Mouse (Mus musculus): ENCODE measurements around the gene Gtf3c1. TPM values are rescaled to one million over a fixed set of nuclear protein-coding genes. Genes with fewer than 3 reads are reported as not detected.

Gene Gtf3c1
- total and polyA plus RNA-seq, 3 experiments: 23.7 to 36.1 TPM; not detected in 1

DNA sequence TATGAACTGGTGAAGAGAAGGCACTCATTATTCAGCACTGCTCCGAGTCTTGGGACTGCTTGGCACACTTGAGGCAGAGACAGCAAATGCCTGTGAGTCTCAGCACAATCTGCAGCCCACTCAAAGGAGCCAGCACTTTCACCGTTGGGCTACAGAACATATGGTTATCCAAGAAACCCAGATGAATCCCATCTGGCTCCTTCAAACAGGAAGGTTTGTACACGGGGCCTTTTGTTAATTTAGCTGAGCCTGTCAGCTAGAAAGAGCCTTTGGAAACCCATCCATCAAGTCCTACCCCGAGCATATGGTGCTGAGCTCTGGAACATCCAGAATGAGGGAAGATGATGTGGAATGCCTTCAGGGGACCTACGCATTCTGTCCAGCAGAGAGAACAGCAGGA lies 13.5 kb downstream of the Gtf3c1 start (continued):
- no peak for TF ChIP-seq POLR2AphosphoS2 (IDR thresholded peaks at IDR 0.05; ENCODE audit: low read length)
- no peak for TF ChIP-seq RAD21 (IDR thresholded peaks at IDR 0.05; ENCODE audit: low read depth, low read length)
- TF ChIP-seq POLR2A (IDR thresholded peaks at IDR 0.05; ENCODE audit: control insufficient read depth in 1 of 2, insufficient read depth in 1 of 2, low read depth in 1 of 2, low read length in 2 of 2, poor library complexity in 1 of 2): no peak
- TF ChIP-seq CHD2 (IDR thresholded peaks at IDR 0.05; ENCODE audit: low read length): no peak

- peaks cover 0 to 10% of the 10 kb centered on the region in 2 experiments; a peak in 2 of 4 replicates for H3K36me3 ChIP-seq (ENCODE audit: control insufficient read depth in 1 of 2, insufficient read depth in 2 of 2, low read length in 2 of 2)
- no peaks in the 10 kb centered on the region for H3K4me1 ChIP-seq (ENCODE audit: control insufficient read depth in 1 of 2, insufficient read depth in 2 of 2, low read length in 2 of 2)
- H3K9me3 ChIP-seq (replicated peaks; ENCODE audit: insufficient read depth, low read length): no peaks in the 10 kb centered on the region
- no peaks in the 10 kb centered on the region for H3K27me3 ChIP-seq (ENCODE audit: control insufficient read depth in 1 of 2, insufficient read depth in 2 of 2, low read length in 2 of 2)
- no peaks in the 10 kb centered on the region for H3K79me2 ChIP-seq (ENCODE audit: control insufficient read depth, insufficient read depth, low read length, poor library complexity)
- no peak for TF ChIP-seq MAFK (IDR thresholded peaks at IDR 0.05; ENCODE audit: borderline replicate concordance, low read depth, low read length)
- no peak for TF ChIP-seq MEF2A (IDR thresholded peaks at IDR 0.05; ENCODE audit: extremely low read depth, insufficient replicate concordance, low read depth, low read length, poor library complexity, severe bottlenecking)
- no peak overlapping the region for H3K4me3 ChIP-seq (ENCODE audit: control insufficient read depth in 1 of 2, insufficient read depth in 1 of 2, low read depth in 2 of 2, low read length in 2 of 2)
- H3K9ac ChIP-seq (ENCODE audit: control insufficient read depth, low read depth, low read length, poor library complexity, severe bottlenecking): no peak overlapping the region
- no peak for DNase-seq (ENCODE audit: low read depth, low spot score)
- no peak overlapping the region for H3K27ac ChIP-seq (ENCODE audit: control insufficient read depth, low read depth, low read length)
These were observed 17.1 kb downstream of the Gtf3c1 start for GRCm38 (mm10) chr7:125690516-125690915.

DNA sequence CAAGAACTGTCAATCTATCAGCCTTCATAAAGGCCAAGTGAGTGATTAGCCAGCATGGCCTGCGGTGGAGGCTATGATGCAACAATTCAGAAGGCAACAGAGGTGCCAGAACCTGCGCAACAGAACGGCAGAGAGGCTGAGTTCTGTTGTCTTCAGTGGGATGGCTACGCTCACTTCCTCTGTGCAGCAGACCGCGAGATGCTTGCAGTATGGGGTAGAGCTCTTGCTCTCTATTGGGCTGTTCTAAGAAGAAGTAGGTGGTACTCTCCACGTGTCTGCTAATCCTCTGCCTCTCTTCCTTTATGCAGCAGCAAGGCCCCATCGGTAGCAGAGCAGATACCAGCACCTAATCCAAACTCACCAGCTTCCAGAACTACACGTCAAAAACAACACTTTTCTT lies 27.6 kb downstream of the Gtf3c1 start:
- H3K36me3 ChIP-seq (ENCODE audit: control insufficient read depth in 1 of 2, insufficient read depth in 2 of 2, low read length in 2 of 2): peaks cover 0 to 15% of the 10 kb centered on the region in 2 experiments; a peak in 2 of 4 replicates
- TF ChIP-seq TCF12 (IDR thresholded peaks at IDR 0.05; ENCODE audit: low read depth, low read length) (no peak), CHD2 (IDR thresholded peaks at IDR 0.05; ENCODE audit: low read length) (no peak), ETS1 (IDR thresholded peaks at IDR 0.05; ENCODE audit: low read depth, low read length) (no peak), E2F4 (IDR thresholded peaks at IDR 0.05; ENCODE audit: borderline replicate concordance, low read depth, low read length) (no peak), ELF1 (IDR thresholded peaks at IDR 0.05; ENCODE audit: low read depth, low read length) (no peak), MEF2A (IDR thresholded peaks at IDR 0.05; ENCODE audit: extremely low read depth, insufficient replicate concordance, low read depth, low read length, poor library complexity, severe bottlenecking) (no peak), POLR2AphosphoS5 (IDR thresholded peaks at IDR 0.05; ENCODE audit: borderline replicate concordance, low read depth, low read length) (no peak), CTCF (IDR thresholded peaks at IDR 0.05 in 2 of 3, conservative IDR thresholded peaks at IDR 0.05 in 1 of 3; ENCODE audit: control insufficient read depth in 1 of 3, insufficient read depth in 1 of 3, low read depth in 2 of 3, low read length in 3 of 3, poor library complexity in 1 of 3, severe bottlenecking in 1 of 3) (no peak), ZKSCAN1 (IDR thresholded peaks at IDR 0.05; ENCODE audit: low read depth, low read length) (no peak), POLR2AphosphoS2 (IDR thresholded peaks at IDR 0.05; ENCODE audit: low read length) (no peak), POLR2A (IDR thresholded peaks at IDR 0.05; ENCODE audit: control insufficient read depth in 1 of 2, insufficient read depth in 1 of 2, low read depth in 1 of 2, low read length in 2 of 2, poor library complexity in 1 of 2) (no peak)

More for the DNA sequence above, 27.6 kb downstream of the Gtf3c1 start:
- Histone ChIP-seq H3K27ac (ENCODE audit: control insufficient read depth, low read depth, low read length) (no peak overlapping the region), H3K79me2 (ENCODE audit: control insufficient read depth, insufficient read depth, low read length, poor library complexity) (no peaks in the 10 kb centered on the region), H3K9me3 (replicated peaks; ENCODE audit: insufficient read depth, low read length) (no peaks in the 10 kb centered on the region), H3K4me1 (ENCODE audit: control insufficient read depth in 1 of 2, insufficient read depth in 2 of 2, low read length in 2 of 2) (no peaks in the 10 kb centered on the region), H3K9ac (ENCODE audit: control insufficient read depth, low read depth, low read length, poor library complexity, severe bottlenecking) (no peak overlapping the region), H3K27me3 (ENCODE audit: control insufficient read depth in 1 of 2, insufficient read depth in 2 of 2, low read length in 2 of 2) (no peaks in the 10 kb centered on the region), H3K4me3 (ENCODE audit: control insufficient read depth in 1 of 2, insufficient read depth in 1 of 2, low read depth in 2 of 2, low read length in 2 of 2) (no peak overlapping the region)
- no peak for DNase-seq (ENCODE audit: low read depth, low spot score)
